Mouse (Mus musculus): ENCODE results near the gene Pafah1b2.

DNA sequence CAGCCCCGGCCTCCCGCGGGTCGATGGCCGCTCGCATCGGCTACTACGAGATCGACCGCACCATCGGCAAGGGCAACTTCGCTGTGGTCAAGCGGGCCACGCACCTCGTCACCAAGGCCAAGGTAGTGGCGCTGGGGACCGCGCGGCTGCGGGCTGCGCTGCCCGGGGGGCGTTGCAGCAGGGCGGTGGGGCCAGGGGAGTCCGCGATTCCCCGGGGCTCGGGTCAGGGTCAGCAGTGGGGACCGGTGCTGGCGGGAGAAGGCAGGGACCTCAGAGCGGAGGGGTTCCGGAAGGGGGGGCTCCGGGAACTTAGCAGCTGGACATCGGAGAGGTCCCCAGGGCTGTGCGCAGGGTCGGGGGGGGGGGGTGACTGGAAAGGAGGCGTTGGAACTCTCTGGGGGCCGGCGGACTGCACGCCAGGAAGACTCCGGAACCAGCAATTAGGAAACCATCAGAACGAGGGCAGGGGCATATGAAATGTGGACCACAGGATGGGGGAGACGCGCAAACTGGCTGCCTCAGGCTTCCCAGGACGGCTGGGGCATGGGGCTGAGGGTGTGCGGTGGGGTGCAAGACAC lies 608 bp upstream of the Pafah1b2 start:
- no peak for TF ChIP-seq CTCF (IDR thresholded peaks at IDR 0.05; ENCODE audit: borderline replicate concordance, insufficient read depth, low read depth, low read length)
- TF ChIP-seq POLR2A (IDR thresholded peaks at IDR 0.05; ENCODE audit: borderline replicate concordance, insufficient read depth, low read length) = no peak
